Mouse (Mus musculus) kidney, postnatal 0 days (tissue): ENCODE measurements around the gene Gm8947. TPM values are rescaled to one million over a fixed set of nuclear protein-coding genes. Genes with fewer than 3 reads are reported as not detected.
"Not testable (repeated sequence)": the region's sequence is repeated elsewhere in the genome, so short reads cannot be mapped to it uniquely, and the experiment has no call there.

ENCODE experiments used
- ATAC-seq: fragments of 200-750 bp; cut with Nextera tagmentation; replicated peaks from 2 replicates; pipeline ENCODE4 v1.8.0; 2017; ENCODE audit warnings: low read depth, moderate number of reproducible peaks, moderate TSS enrichment, moderate library complexity; ENCODE audit not compliant: low FRiP score
- DNase-seq: peaks from one replicate; pipeline ENCODE4 v3.0.0-alpha.2; 2016; ENCODE audit warnings: low spot score
- H3K27ac ChIP-seq: fragments of 300-500 bp; sonication (generic); 2 replicates; pipeline ENCODE4 v1.5.1; 2014; ENCODE audit warnings: mild to moderate bottlenecking
- H3K27me3 ChIP-seq: fragments of 300-500 bp; sonication (generic); 2 replicates; pipeline ENCODE4 v1.6.1; 2014; ENCODE audit warnings: low read length, mixed read lengths; ENCODE audit not compliant: insufficient read depth
- H3K36me3 ChIP-seq: fragments of 300-500 bp; sonication (generic); 2 replicates; pipeline ENCODE4 v1.6.1; 2014; ENCODE audit warnings: low read length, mixed read lengths; ENCODE audit not compliant: insufficient read depth
- H3K4me1 ChIP-seq: fragments of 300-500 bp; sonication (generic); replicated peaks from 2 replicates; pipeline ENCODE4 v1.6.1; 2014; ENCODE audit warnings: antibody characterized with exemption, low read length, mixed read lengths; ENCODE audit not compliant: insufficient read depth
- H3K4me2 ChIP-seq: fragments of 300-500 bp; sonication (generic); 2 replicates; pipeline ENCODE4 v1.6.1; 2014; ENCODE audit warnings: mild to moderate bottlenecking, low read length, moderate library complexity, mixed read lengths
- H3K4me3 ChIP-seq: fragments of 300-500 bp; sonication (generic); replicated peaks from 2 replicates; pipeline ENCODE4 v1.5.1; 2014; ENCODE audit warnings: low read depth, low read length
- H3K9ac ChIP-seq: fragments of 300-500 bp; sonication (generic); 2 replicates; pipeline ENCODE4 v1.6.1; 2014; ENCODE audit warnings: low read depth, low read length
- H3K9me3 ChIP-seq: fragments of 300-500 bp; sonication (generic); replicated peaks from 2 replicates; pipeline ENCODE4 v1.6.1; 2016; ENCODE audit warnings: low read length, inconsistent platforms, mixed read lengths
- CTCF ChIP-seq: IDR thresholded peaks from 2 replicates; pipeline ENCODE4 v1.5.1; 2016; ENCODE audit warnings: antibody characterized with exemption, low read depth, mild to moderate bottlenecking, moderate library complexity
- WGBS: fragments of 180-500 bp; shearing (Covaris S2); extraction: QIAGEN DNeasy Blood & Tissue Kit; methylation state at CpG from one replicate; pipeline ENCODE4 v1.1.7; 2014; 5-methylcytosine and 5-hydroxymethylcytosine counted together
- polyA plus RNA-seq: library from polyadenylated mRNA; unstranded; fragments of >200 nt; fragmentation: Nextera tagmentation; extraction: Ambion mirVana; gene quantifications from 2 replicates; pipeline ENCODE4 v1.2.1, GENCODE M21; 2015

Gm8947 gene
- polyA plus RNA-seq, 1 experiment from 2014 or later = 0.61 TPM

GRCm38 (mm10) chr1:151178505-151179083, 13.6 kb upstream of the Gm8947 start:
- H3K27me3 ChIP-seq = no peaks in the 10 kb centered on the region
- DNase-seq (no peak), ATAC-seq (no peak)
- no peak overlapping the region for H3K9ac ChIP-seq
- H3K4me2 ChIP-seq = no peak overlapping the region
- H3K4me3 ChIP-seq = no peak overlapping the region
- no peaks in the 10 kb centered on the region for H3K36me3 ChIP-seq
- peak overlapping the region; percentile 31; the same call in 1 of the 2 replicates for H3K27ac ChIP-seq
- no peaks in the 10 kb centered on the region for H3K4me1 ChIP-seq
- H3K9me3 ChIP-seq = no peaks in the 10 kb centered on the region
- no peak for TF ChIP-seq CTCF
- WGBS = 44% methylated on average over 2 of the region's 2 CpGs

GRCm38 (mm10) chr1:151180167-151180566, 12.0 kb upstream of the Gm8947 start:
- ATAC-seq (no peak), DNase-seq (no peak)
- Histone ChIP-seq H3K4me3 (no peak overlapping the region), H3K4me2 (no peak overlapping the region), H3K9ac (no peak overlapping the region), H3K9me3 (no peaks in the 10 kb centered on the region), H3K4me1 (no peaks in the 10 kb centered on the region), H3K27ac (no peak overlapping the region), H3K27me3 (no peaks in the 10 kb centered on the region), H3K36me3 (no peaks in the 10 kb centered on the region)
- TF ChIP-seq CTCF = no peak
- 74% methylated on average over 2 of the region's 2 CpGs for WGBS

GRCm38 (mm10) chr1:151182266-151182665, 9.9 kb upstream of the Gm8947 start, which contains the start of gene Gm47985:
Gm47985 (plus strand) TSS chr1:151182537.
- ATAC-seq, H3K27me3 ChIP-seq, H3K9me3 ChIP-seq, H3K9ac ChIP-seq, H3K36me3 ChIP-seq, H3K27ac ChIP-seq, DNase-seq, H3K4me1 ChIP-seq, H3K4me3 ChIP-seq, H3K4me2 ChIP-seq: not testable (repeated sequence)
- no CpG with 5 or more reads among the region's 7 CpGs for WGBS

- ATAC-seq = peak; percentile 84
These were observed 6.0 kb upstream of the Gm8947 start for GRCm38 (mm10) chr1:151186186-151186585.

GRCm38 (mm10) chr1:151186879-151187424, 5.2 kb upstream of the Gm8947 start:
- H3K36me3 ChIP-seq, H3K4me1 ChIP-seq, H3K27me3 ChIP-seq, H3K4me3 ChIP-seq, H3K9ac ChIP-seq, H3K4me2 ChIP-seq, H3K9me3 ChIP-seq, DNase-seq, ATAC-seq: not testable (repeated sequence)
- WGBS = 73% methylated on average over 4 of the region's 4 CpGs
- H3K27ac ChIP-seq = peak overlapping the region; percentile 67

More at GRCm38 (mm10) chr1:151186186-151186585, 6.0 kb upstream of the Gm8947 start:
- DNase-seq, H3K9ac ChIP-seq, H3K4me1 ChIP-seq, H3K4me2 ChIP-seq, H3K4me3 ChIP-seq, H3K27me3 ChIP-seq, H3K9me3 ChIP-seq, H3K36me3 ChIP-seq: not testable (repeated sequence)
- 49% methylated on average over 3 of the region's 3 CpGs for WGBS
- peak overlapping the region; percentile 67 for H3K27ac ChIP-seq

- Histone ChIP-seq H3K4me2 (no peak overlapping the region), H3K27me3 (no peaks in the 10 kb centered on the region), H3K4me1 (no peaks in the 10 kb centered on the region), H3K9me3 (no peaks in the 10 kb centered on the region), H3K9ac (no peak overlapping the region), H3K27ac (no peak overlapping the region), H3K4me3 (no peak overlapping the region), H3K36me3 (no peaks in the 10 kb centered on the region)
- ATAC-seq (0 out of 2 replicates have a peak, but pooled peaks have one; percentile 59), DNase-seq (no peak)
- 77% methylated on average over 4 of the region's 4 CpGs for WGBS
- TF ChIP-seq CTCF = no peak
These were observed 3.7 kb upstream of the Gm8947 start for GRCm38 (mm10) chr1:151188469-151188868.

- not testable (repeated sequence) for H3K36me3 ChIP-seq, H3K4me3 ChIP-seq, H3K9ac ChIP-seq, H3K27ac ChIP-seq, DNase-seq, H3K4me1 ChIP-seq, H3K27me3 ChIP-seq, H3K9me3 ChIP-seq, H3K4me2 ChIP-seq, ATAC-seq
- 86% methylated on average over 13 of the region's 15 CpGs for WGBS
These were observed 563 bp downstream of the Gm8947 start for GRCm38 (mm10) chr1:151192739-151193138.

- ATAC-seq = peak; percentile 54
- not testable (repeated sequence) for H3K9me3 ChIP-seq, H3K4me1 ChIP-seq, H3K9ac ChIP-seq, H3K27me3 ChIP-seq, H3K4me2 ChIP-seq, H3K36me3 ChIP-seq, H3K27ac ChIP-seq, H3K4me3 ChIP-seq, DNase-seq
- WGBS = 65% methylated on average over 4 of the region's 4 CpGs
These were observed 3.8 kb downstream of the Gm8947 start for GRCm38 (mm10) chr1:151195986-151196385.

GRCm38 (mm10) chr1:151196690-151197089, 4.5 kb downstream of the Gm8947 start:
- H3K27ac ChIP-seq, H3K27me3 ChIP-seq, H3K4me2 ChIP-seq, H3K36me3 ChIP-seq, H3K4me3 ChIP-seq, ATAC-seq, H3K9me3 ChIP-seq, H3K9ac ChIP-seq, DNase-seq, H3K4me1 ChIP-seq: not testable (repeated sequence)
- 65% methylated on average over 3 of the region's 3 CpGs for WGBS
